Mouse (Mus musculus) ES-Bruce4 (cell line): Measurements from ENCODE around the gene Dvl3. TPM values are rescaled to one million over a fixed set of nuclear protein-coding genes. Genes with fewer than 3 reads are reported as not detected.

ENCODE experiments used
- H3K27ac ChIP-seq: 2 replicates; pipeline ENCODE4 v1.5.1; 2012; ENCODE audit warnings: low read length, inconsistent platforms; ENCODE audit not compliant: insufficient read depth
- H3K27me3 ChIP-seq: 2 replicates; pipeline ENCODE4 v1.6.1; 2012; ENCODE audit warnings: mild to moderate bottlenecking, low read length, inconsistent platforms; ENCODE audit not compliant: control insufficient read depth, poor library complexity, insufficient read depth, severe bottlenecking
- H3K36me3 ChIP-seq: 2 replicates; pipeline ENCODE4 v1.6.1; 2012; ENCODE audit warnings: inconsistent platforms, mild to moderate bottlenecking, low read length, moderate library complexity; ENCODE audit not compliant: control insufficient read depth, poor library complexity, insufficient read depth, severe bottlenecking
- H3K4me1 ChIP-seq: one replicate; pipeline ENCODE4 v1.8.1; 2011; ENCODE audit warnings: low read length; ENCODE audit not compliant: control insufficient read depth, insufficient read depth
- H3K4me3 ChIP-seq: 2 replicates; pipeline ENCODE4 v1.5.1; 2011; ENCODE audit warnings: low read depth, mild to moderate bottlenecking, low read length
- H3K9ac ChIP-seq: 2 replicates; pipeline ENCODE4 v1.6.1; 2012; ENCODE audit warnings: low read depth, mild to moderate bottlenecking, inconsistent platforms; ENCODE audit not compliant: poor library complexity, severe bottlenecking
- H3K9me3 ChIP-seq: replicated peaks from 2 replicates; pipeline ENCODE4 v1.6.1; 2012; ENCODE audit warnings: mild to moderate bottlenecking, low read length, inconsistent platforms; ENCODE audit not compliant: control insufficient read depth, poor library complexity, insufficient read depth, severe bottlenecking
- CTCF ChIP-seq: IDR thresholded peaks from one replicate; pipeline ENCODE4 v1.8.1; 2011; ENCODE audit warnings: low read depth, low read length
- EP300 ChIP-seq: IDR thresholded peaks from 2 replicates; pipeline ENCODE4 v1.6.1; 2011; ENCODE audit warnings: low read depth, low read length; ENCODE audit not compliant: insufficient read depth
- POLR2A ChIP-seq: IDR thresholded peaks from one replicate; pipeline ENCODE4 v1.8.1; 2011; ENCODE audit warnings: low read length; ENCODE audit not compliant: insufficient read depth
- polyA plus RNA-seq: library from polyadenylated mRNA; stranded (reverse); fragments of >200 nt; gene quantifications from 2 replicates; pipeline ENCODE4 v1.2.4, GENCODE M21; 2011; ENCODE audit warnings: low read depth; ENCODE audit not compliant: missing spikeins, insufficient read depth, insufficient read length

The Dvl3 gene
- polyA plus RNA-seq, 1 experiment: 37.9 TPM

DNA sequence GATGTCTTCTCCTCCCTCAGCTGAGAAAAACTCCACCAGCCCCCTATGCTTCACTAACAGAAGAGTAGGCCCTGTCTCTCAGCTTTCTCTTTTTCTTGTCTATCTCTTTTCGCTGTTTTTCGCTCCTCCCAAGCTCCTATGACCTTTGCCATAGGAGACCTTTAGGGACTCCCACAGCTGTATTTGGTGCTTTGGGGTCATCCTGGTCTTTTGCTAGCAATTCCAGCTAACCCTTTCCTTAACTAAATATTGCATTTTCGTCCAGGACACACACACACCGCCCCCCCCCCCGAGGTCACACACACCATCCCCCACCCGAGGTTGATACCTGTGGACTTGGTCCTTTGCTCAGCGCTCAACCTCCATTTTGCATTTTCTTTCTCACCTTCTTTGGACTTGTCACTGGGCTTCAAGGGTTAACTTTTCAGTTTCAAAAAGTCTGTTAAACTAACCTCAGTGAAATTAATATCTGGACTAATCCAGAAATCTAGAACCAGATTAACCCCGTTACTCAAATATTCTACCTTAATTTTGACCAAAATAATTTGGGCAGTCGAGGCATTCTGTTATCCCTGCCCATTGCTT lies 19.4 kb downstream of the Dvl3 start:
- Histone ChIP-seq H3K27ac (peak overlapping the region; percentile 76), H3K36me3 (peaks cover 15% of the 10 kb centered on the region)

DNA sequence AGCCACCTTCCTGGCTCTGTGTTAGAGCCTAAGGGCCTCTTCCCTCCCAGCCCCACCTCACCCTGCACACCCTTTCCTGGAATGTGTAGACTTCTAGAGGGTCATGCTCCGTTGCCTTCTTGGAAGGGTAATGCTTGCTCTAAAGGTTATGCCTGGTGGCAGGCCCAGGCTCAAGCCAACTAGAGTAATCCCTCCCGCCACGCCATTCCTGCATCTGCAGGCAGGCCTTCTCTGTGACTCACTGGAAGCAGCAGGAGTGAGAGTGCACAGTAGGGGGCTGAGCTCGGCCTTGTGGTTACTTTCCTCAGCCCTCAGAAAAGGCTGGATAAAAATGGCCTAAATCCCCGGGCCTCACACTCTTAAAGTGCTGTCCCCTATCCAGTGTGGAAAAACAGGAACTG lies 20.3 kb downstream of the Dvl3 start:
- Histone ChIP-seq H3K27me3 (no peaks in the 10 kb centered on the region), H3K9me3 (no peaks in the 10 kb centered on the region), H3K36me3 (peaks cover 20% of the 10 kb centered on the region), H3K9ac (peak overlapping the region; percentile 27), H3K4me1 (no peaks in the 10 kb centered on the region), H3K4me3 (peak overlapping the region; percentile 18), H3K27ac (peak overlapping the region; percentile 76)
- 0 out of 2 replicates have a peak, but pooled peaks have one; percentile 51 for TF ChIP-seq EP300
- no peak for TF ChIP-seq POLR2A

More for the DNA sequence above, 19.4 kb downstream of the Dvl3 start:
- Histone ChIP-seq H3K27me3 (no peaks in the 10 kb centered on the region), H3K4me3 (peak overlapping the region; percentile 77), H3K9me3 (no peaks in the 10 kb centered on the region), H3K9ac (peak overlapping the region; percentile 71), H3K4me1 (no peaks in the 10 kb centered on the region)
- TF ChIP-seq POLR2A: no peak
- no peak for TF ChIP-seq CTCF
- TF ChIP-seq EP300: no peak

DNA sequence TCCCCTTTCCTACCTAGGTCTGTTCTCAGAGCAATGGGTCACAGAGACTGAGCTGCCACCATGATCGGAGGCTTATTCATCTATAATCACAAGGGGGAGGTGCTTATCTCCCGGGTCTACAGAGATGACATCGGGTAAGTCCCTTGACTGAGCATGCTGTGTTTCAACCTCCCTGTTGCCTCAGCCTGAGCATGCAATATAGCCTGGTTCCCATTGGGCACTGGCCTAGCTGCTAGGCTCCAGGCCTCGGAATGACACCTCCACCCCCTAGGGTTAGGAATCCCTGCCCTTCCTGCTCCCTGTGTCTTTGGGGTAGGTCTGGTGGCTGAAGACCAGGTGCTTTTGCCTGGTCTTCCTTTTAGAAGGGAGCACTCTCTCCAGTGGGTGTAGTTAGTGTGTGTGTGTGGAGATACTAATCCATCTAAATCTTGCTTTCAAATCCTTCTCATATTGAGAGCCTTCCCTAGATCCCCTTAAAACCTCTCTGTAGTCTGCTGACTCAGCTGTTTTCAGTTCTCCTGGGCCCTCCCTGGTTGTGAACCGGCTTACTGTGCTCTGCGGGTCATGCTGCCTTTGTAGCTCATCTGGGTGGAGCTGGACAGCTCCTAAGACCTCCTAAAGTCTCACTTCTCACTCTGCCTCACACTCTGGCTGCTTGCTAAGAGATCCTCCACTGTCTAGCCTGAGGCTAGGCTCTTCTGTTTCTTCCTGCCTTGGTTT lies 21.0 kb downstream of the Dvl3 start:
- peaks cover 24% of the 10 kb centered on the region for H3K36me3 ChIP-seq
- H3K27me3 ChIP-seq: no peaks in the 10 kb centered on the region
- H3K9ac ChIP-seq: peak overlapping the region; percentile 27; the same call in 1 of the 2 replicates
- no peaks in the 10 kb centered on the region for H3K4me1 ChIP-seq
- H3K4me3 ChIP-seq: peak overlapping the region; percentile 18; the same call in 1 of the 2 replicates
- TF ChIP-seq EP300 (0 out of 2 replicates have a peak, but pooled peaks have one; percentile 32), POLR2A (no peak), CTCF (no peak)
- peak overlapping the region; percentile 76 for H3K27ac ChIP-seq
- H3K9me3 ChIP-seq: no peaks in the 10 kb centered on the region

DNA sequence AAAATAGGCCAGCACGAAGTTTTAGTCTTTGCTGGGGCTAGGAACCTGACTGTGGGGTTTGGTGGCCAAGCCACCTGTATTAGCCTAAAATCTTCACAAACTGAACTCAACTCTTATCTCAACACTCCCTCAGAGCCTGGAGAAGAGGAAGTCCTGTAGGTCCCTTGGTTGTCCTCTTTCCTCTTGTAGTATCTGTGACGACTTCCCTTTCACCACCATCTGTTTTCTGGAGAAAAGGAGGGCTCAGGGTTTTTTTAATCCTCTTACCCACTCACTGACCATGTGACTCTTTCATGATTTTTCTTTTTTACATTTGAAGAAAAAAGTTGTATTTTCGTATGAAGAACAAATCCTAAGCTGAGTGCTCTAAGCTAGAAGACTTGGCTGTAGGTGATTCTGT lies 22.9 kb downstream of the Dvl3 start:
- H3K27me3 ChIP-seq: no peaks in the 10 kb centered on the region
- H3K36me3 ChIP-seq: peaks cover 30% of the 10 kb centered on the region
- no peaks in the 10 kb centered on the region for H3K4me1 ChIP-seq
- H3K4me3 ChIP-seq: no peak overlapping the region
- no peak for TF ChIP-seq CTCF
- no peak for TF ChIP-seq POLR2A
- TF ChIP-seq EP300: no peak
- 0 out of 2 replicates have a peak overlapping the region, but pooled peaks have one; percentile 45 for H3K27ac ChIP-seq
- no peak overlapping the region for H3K9ac ChIP-seq
- H3K9me3 ChIP-seq: no peaks in the 10 kb centered on the region

DNA sequence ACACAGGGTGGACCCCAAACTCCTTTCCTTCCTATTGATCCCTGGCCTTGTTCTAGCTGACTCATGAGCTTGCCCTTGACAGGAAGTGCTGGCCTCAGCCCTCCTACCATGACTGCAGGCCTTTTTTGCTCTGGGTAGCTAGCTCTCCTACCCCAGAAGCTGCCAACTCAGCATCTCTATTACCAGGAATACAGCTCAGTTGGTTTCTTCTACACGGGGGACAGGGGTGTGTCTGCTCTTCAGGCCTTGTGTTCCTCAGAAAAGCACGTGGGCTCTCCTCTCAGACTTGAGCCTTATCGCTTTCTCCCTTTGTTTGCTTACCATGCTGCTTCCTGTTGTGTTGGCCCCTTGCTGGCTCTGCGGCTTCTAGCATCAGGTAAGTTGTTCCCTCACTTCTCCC lies 23.7 kb downstream of the Dvl3 start:
- Histone ChIP-seq H3K36me3 (peaks cover 30% of the 10 kb centered on the region), H3K4me1 (no peaks in the 10 kb centered on the region), H3K9ac (no peak overlapping the region), H3K4me3 (no peak overlapping the region), H3K9me3 (no peaks in the 10 kb centered on the region), H3K27me3 (no peaks in the 10 kb centered on the region), H3K27ac (peak overlapping the region; percentile 45)
- TF ChIP-seq POLR2A (no peak), EP300 (no peak), CTCF (no peak)

DNA sequence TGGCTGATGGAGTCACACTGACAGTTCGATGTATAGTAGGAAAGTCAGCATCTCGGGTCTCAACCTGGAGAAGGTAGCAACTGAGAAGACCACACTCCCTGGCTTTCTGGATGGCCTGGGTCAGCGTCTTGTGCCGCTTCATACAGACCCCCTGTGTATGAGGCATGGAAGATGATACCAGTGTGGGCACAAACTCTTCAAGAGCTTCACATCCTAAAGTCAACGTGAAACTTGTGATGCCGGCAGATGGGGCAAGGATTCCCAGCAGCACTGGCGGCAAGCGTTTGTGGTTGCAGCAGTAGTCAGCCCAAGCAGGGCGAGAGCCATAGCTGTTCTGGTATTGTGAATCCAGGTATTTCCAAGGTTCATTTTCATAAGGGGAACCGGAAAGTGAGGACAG lies 28.9 kb downstream of the Dvl3 start:
- H3K4me3 ChIP-seq: no peak overlapping the region
- no peak overlapping the region for H3K27ac ChIP-seq
- no peaks in the 10 kb centered on the region for H3K4me1 ChIP-seq
- TF ChIP-seq CTCF (no peak), POLR2A (no peak)
- H3K9ac ChIP-seq: no peak overlapping the region
- no peaks in the 10 kb centered on the region for H3K27me3 ChIP-seq
- no peaks in the 10 kb centered on the region for H3K9me3 ChIP-seq
- peaks cover 29% of the 10 kb centered on the region for H3K36me3 ChIP-seq
